Mouse (Mus musculus): ENCODE data around the gene Nup133. TPM values are rescaled to one million over a fixed set of nuclear protein-coding genes. Genes with fewer than 3 reads are reported as not detected.

The Nup133 gene
- polyA plus RNA-seq, 1 experiment, result 8.5 TPM

GRCm38 (mm10) chr8:123988605-123989038 lies 39.6 kb upstream of the Nup133 start:
- H3K4me1 ChIP-seq (ENCODE audit: control insufficient read depth, insufficient read depth, insufficient read length), result no peaks in the 10 kb centered on the region
- TF ChIP-seq CTCF (IDR thresholded peaks at IDR 0.05; ENCODE audit: extremely low read depth, insufficient read depth, insufficient read length, insufficient replicate concordance), result no peak
- TF ChIP-seq POLR2A (IDR thresholded peaks at IDR 0.05; ENCODE audit: low read depth, low read length), result no peak
- no peak for DNase-seq (ENCODE audit: low read depth in 1 of 2, low spot score in 2 of 2)
- no peak overlapping the region for H3K4me3 ChIP-seq (ENCODE audit: extremely low read depth, insufficient read depth, insufficient read length)
- peak overlapping the region; percentile 31; the same call in 1 of the 2 replicates for H3K27ac ChIP-seq (ENCODE audit: insufficient read depth, low read length)
- no peaks in the 10 kb centered on the region for H3K27me3 ChIP-seq (ENCODE audit: control insufficient read depth, insufficient read depth, low read length)
- WGBS, result 37% methylated on average over 6 of the region's 6 CpGs
- H3K36me3 ChIP-seq (ENCODE audit: control insufficient read depth, insufficient read depth, low read length), result no peaks in the 10 kb centered on the region; the same call in 1 of the 2 replicates

- Histone ChIP-seq H3K4me3 (ENCODE audit: extremely low read depth, insufficient read depth, insufficient read length) (peak within 1 kb of the TSS; percentile 68), H3K27me3 (ENCODE audit: control insufficient read depth, insufficient read depth, low read length) (no peaks in the 10 kb centered on the region; the same call in 1 of the 2 replicates), H3K4me1 (ENCODE audit: control insufficient read depth, insufficient read depth, insufficient read length) (peaks cover 3% of the 10 kb centered on the region; the same call in 1 of the 2 replicates), H3K27ac (ENCODE audit: insufficient read depth, low read length) (peak within 1 kb of the TSS; percentile 73), H3K36me3 (ENCODE audit: control insufficient read depth, insufficient read depth, low read length) (no peaks in the 10 kb centered on the region)
- DNase-seq (ENCODE audit: low read depth in 1 of 2, low spot score in 2 of 2), result peak; percentile 41 to 77
- WGBS, result under 1% methylated on average over 56 of the region's 56 CpGs
- no peak for TF ChIP-seq CTCF (IDR thresholded peaks at IDR 0.05; ENCODE audit: extremely low read depth, insufficient read depth, insufficient read length, insufficient replicate concordance)
- TF ChIP-seq POLR2A (IDR thresholded peaks at IDR 0.05; ENCODE audit: low read depth, low read length), result no peak; the same call in 1 of the 2 replicates
These were observed 33.8 kb upstream of the Nup133 start, which contains the start of gene Abcb10 for GRCm38 (mm10) chr8:123982826-123983400. Gene Abcb10, minus strand, starts transcription at chr8:123983122.

GRCm38 (mm10) chr8:123982291-123982793 lies 33.3 kb upstream of the Nup133 start:
- Histone ChIP-seq H3K4me3 (ENCODE audit: extremely low read depth, insufficient read depth, insufficient read length) (peak overlapping the region; percentile 68), H3K4me1 (ENCODE audit: control insufficient read depth, insufficient read depth, insufficient read length) (peaks cover 3% of the 10 kb centered on the region; the same call in 1 of the 2 replicates), H3K27ac (ENCODE audit: insufficient read depth, low read length) (peak overlapping the region; percentile 44), H3K27me3 (ENCODE audit: control insufficient read depth, insufficient read depth, low read length) (no peaks in the 10 kb centered on the region; the same call in 1 of the 2 replicates), H3K36me3 (ENCODE audit: control insufficient read depth, insufficient read depth, low read length) (no peaks in the 10 kb centered on the region)
- DNase-seq (ENCODE audit: low read depth in 1 of 2, low spot score in 2 of 2), result no peak
- WGBS, result 2% methylated on average over 48 of the region's 48 CpGs
- TF ChIP-seq POLR2A (IDR thresholded peaks at IDR 0.05; ENCODE audit: low read depth, low read length) (no peak), CTCF (IDR thresholded peaks at IDR 0.05; ENCODE audit: extremely low read depth, insufficient read depth, insufficient read length, insufficient replicate concordance) (no peak)

- no peak overlapping the region for H3K4me3 ChIP-seq (ENCODE audit: extremely low read depth, insufficient read depth, insufficient read length)
- peaks cover 3% of the 10 kb centered on the region; the same call in 1 of the 2 replicates for H3K4me1 ChIP-seq (ENCODE audit: control insufficient read depth, insufficient read depth, insufficient read length)
- no peak overlapping the region for H3K27ac ChIP-seq (ENCODE audit: insufficient read depth, low read length)
- H3K27me3 ChIP-seq (ENCODE audit: control insufficient read depth, insufficient read depth, low read length), result no peaks in the 10 kb centered on the region; the same call in 1 of the 2 replicates
- H3K36me3 ChIP-seq (ENCODE audit: control insufficient read depth, insufficient read depth, low read length), result no peaks in the 10 kb centered on the region
- DNase-seq (ENCODE audit: low read depth in 1 of 2, low spot score in 2 of 2), result no peak
- 65% methylated on average over 4 of the region's 4 CpGs for WGBS
- TF ChIP-seq CTCF (IDR thresholded peaks at IDR 0.05; ENCODE audit: extremely low read depth, insufficient read depth, insufficient read length, insufficient replicate concordance) (no peak), POLR2A (IDR thresholded peaks at IDR 0.05; ENCODE audit: low read depth, low read length) (no peak)
These were observed 32.6 kb upstream of the Nup133 start for GRCm38 (mm10) chr8:123981674-123982073.

- TF ChIP-seq CTCF (IDR thresholded peaks at IDR 0.05; ENCODE audit: extremely low read depth, insufficient read depth, insufficient read length, insufficient replicate concordance), result no peak
- TF ChIP-seq POLR2A (IDR thresholded peaks at IDR 0.05; ENCODE audit: low read depth, low read length), result no peak
- WGBS, result 70% methylated on average over 4 of the region's 4 CpGs
- H3K4me1 ChIP-seq (ENCODE audit: control insufficient read depth, insufficient read depth, insufficient read length), result peaks cover 3% of the 10 kb centered on the region; the same call in 1 of the 2 replicates
- no peaks in the 10 kb centered on the region for H3K36me3 ChIP-seq (ENCODE audit: control insufficient read depth, insufficient read depth, low read length)
- no peak overlapping the region for H3K4me3 ChIP-seq (ENCODE audit: extremely low read depth, insufficient read depth, insufficient read length)
- no peaks in the 10 kb centered on the region; the same call in 1 of the 2 replicates for H3K27me3 ChIP-seq (ENCODE audit: control insufficient read depth, insufficient read depth, low read length)
- no peak for DNase-seq (ENCODE audit: low read depth in 1 of 2, low spot score in 2 of 2)
- no peak overlapping the region for H3K27ac ChIP-seq (ENCODE audit: insufficient read depth, low read length)
These were observed 31.2 kb upstream of the Nup133 start for GRCm38 (mm10) chr8:123980239-123980638.

- 53% methylated on average over 8 of the region's 8 CpGs for WGBS
- Histone ChIP-seq H3K27ac (ENCODE audit: insufficient read depth, low read length) (no peak overlapping the region), H3K27me3 (ENCODE audit: control insufficient read depth, insufficient read depth, low read length) (no peaks in the 10 kb centered on the region; the same call in 1 of the 2 replicates), H3K36me3 (ENCODE audit: control insufficient read depth, insufficient read depth, low read length) (no peaks in the 10 kb centered on the region), H3K4me1 (ENCODE audit: control insufficient read depth, insufficient read depth, insufficient read length) (peaks cover 3% of the 10 kb centered on the region; the same call in 1 of the 2 replicates), H3K4me3 (ENCODE audit: extremely low read depth, insufficient read depth, insufficient read length) (no peak overlapping the region)
- DNase-seq (ENCODE audit: low read depth in 1 of 2, low spot score in 2 of 2), result no peak
- no peak for TF ChIP-seq CTCF (IDR thresholded peaks at IDR 0.05; ENCODE audit: extremely low read depth, insufficient read depth, insufficient read length, insufficient replicate concordance)
- no peak for TF ChIP-seq POLR2A (IDR thresholded peaks at IDR 0.05; ENCODE audit: low read depth, low read length)
These were observed 29.9 kb upstream of the Nup133 start for GRCm38 (mm10) chr8:123978926-123979325.

Data from spleen, adult 2 months (tissue).